Mouse (Mus musculus) cortical plate, adult 2 months (tissue): ENCODE data around the gene Yipf1. TPM values are rescaled to one million over a fixed set of nuclear protein-coding genes. Genes with fewer than 3 reads are reported as not detected.
A peak's percentile ranks its signal among the peaks of the same experiment; 100 is the strongest.

Source experiments
- H3K27ac ChIP-seq: fragments of 200-500 bp; 2 replicates; pipeline ENCODE4 v1.5.1; 2012; ENCODE audit warnings: low read length, control low read depth, inconsistent platforms; ENCODE audit not compliant: insufficient read depth
- H3K4me1 ChIP-seq: fragments of 200-500 bp; 2 replicates; pipeline ENCODE4 v1.6.1; 2011; ENCODE audit warnings: low read length; ENCODE audit not compliant: control insufficient read depth, insufficient read depth
- H3K4me3 ChIP-seq: fragments of 200-500 bp; 2 replicates; pipeline ENCODE4 v1.5.1; 2011; ENCODE audit warnings: mild to moderate bottlenecking, low read length, control low read depth; ENCODE audit not compliant: insufficient read depth
- CTCF ChIP-seq: fragments of 200-500 bp; IDR thresholded peaks from 2 replicates; pipeline ENCODE4 v1.5.1; 2011; ENCODE audit warnings: mild to moderate bottlenecking, control low read depth, low read length; ENCODE audit not compliant: insufficient read depth; ENCODE audit errors: extremely low read depth
- POLR2A ChIP-seq: fragments of 200-500 bp; IDR thresholded peaks from 2 replicates; pipeline ENCODE4 v1.6.1; 2011; ENCODE audit warnings: mild to moderate bottlenecking, low read length, control low read depth; ENCODE audit not compliant: insufficient read depth; ENCODE audit errors: extremely low read depth
- polyA plus RNA-seq: library from polyadenylated mRNA; depleted of rRNA; stranded (reverse); fragments of >200 nt; gene quantifications from 2 replicates; pipeline ENCODE4 v1.2.3, GENCODE M21; 2012; rRNA removed

Gene Yipf1
- 43.2 and 49.1 TPM in 2 replicates for polyA plus RNA-seq

GRCm38 (mm10) chr4:107313690-107314478 is at the start of gene Yipf1:
Yipf1 (plus strand) TSS chr4:107314363.
- H3K27ac ChIP-seq: no peak within 1 kb of the TSS
- peak; percentile 73; the same call in 1 of the 2 replicates for TF ChIP-seq POLR2A
- peak; percentile 17; the same call in 1 of the 2 replicates for TF ChIP-seq CTCF
- no peaks in the 10 kb centered on the region for H3K4me1 ChIP-seq
- H3K4me3 ChIP-seq: peak within 1 kb of the TSS; percentile 88

GRCm38 (mm10) chr4:107273683-107274082 is 40.5 kb upstream of the Yipf1 start:
- no peaks in the 10 kb centered on the region; the same call in 1 of the 2 replicates for H3K4me1 ChIP-seq
- H3K4me3 ChIP-seq: no peak overlapping the region
- no peak overlapping the region for H3K27ac ChIP-seq
- TF ChIP-seq POLR2A (no peak), CTCF (no peak)

GRCm38 (mm10) chr4:107274511-107274910 is 39.7 kb upstream of the Yipf1 start:
- no peak for TF ChIP-seq CTCF
- no peak for TF ChIP-seq POLR2A
- Histone ChIP-seq H3K27ac (no peak overlapping the region), H3K4me3 (no peak overlapping the region), H3K4me1 (no peaks in the 10 kb centered on the region; the same call in 1 of the 2 replicates)

GRCm38 (mm10) chr4:107278188-107278707 is 35.9 kb upstream of the Yipf1 start:
- no peak overlapping the region for H3K27ac ChIP-seq
- H3K4me3 ChIP-seq: no peak overlapping the region
- no peaks in the 10 kb centered on the region; the same call in 1 of the 2 replicates for H3K4me1 ChIP-seq
- no peak for TF ChIP-seq POLR2A
- TF ChIP-seq CTCF: no peak

GRCm38 (mm10) chr4:107280843-107281475 is 33.2 kb upstream of the Yipf1 start:
- Histone ChIP-seq H3K27ac (no peak overlapping the region), H3K4me1 (no peaks in the 10 kb centered on the region), H3K4me3 (no peak overlapping the region)
- TF ChIP-seq CTCF (no peak), POLR2A (no peak)

DNA sequence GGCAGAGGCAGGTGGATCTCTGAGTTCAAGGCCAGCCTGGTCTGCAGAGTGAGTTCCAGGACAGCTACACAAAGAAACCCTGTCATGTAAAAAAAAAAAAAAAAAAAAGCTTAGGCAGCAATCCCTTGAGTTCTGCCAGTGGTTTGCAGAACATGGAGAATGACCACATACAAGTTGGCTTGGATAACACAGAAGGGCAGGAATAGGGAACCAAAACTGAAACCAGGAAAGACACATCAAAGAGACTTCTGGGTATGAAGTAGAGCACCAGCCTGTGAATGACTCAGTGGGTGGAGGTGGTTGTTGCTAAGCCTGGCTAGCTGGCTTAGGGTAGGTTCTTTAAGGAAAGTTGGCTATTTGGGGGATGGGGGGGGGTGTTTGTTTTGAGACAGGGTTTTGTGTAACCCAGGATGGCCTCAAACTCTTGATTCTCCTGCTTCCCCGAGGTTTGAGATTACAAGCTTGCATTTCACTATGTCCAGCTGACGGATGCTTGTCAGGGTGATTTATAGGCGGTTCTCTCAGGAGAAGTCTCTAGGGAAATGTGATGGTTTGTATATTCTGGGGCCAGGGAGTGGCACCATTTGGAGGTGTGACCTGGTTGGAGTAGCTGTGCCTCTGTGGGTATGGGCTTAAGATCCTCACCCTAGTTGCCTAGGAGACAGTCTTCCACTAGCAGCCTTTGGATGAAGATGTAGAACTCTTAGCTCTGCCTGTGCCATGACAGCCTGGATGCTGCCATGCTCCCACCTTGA is 28.5 kb upstream of the Yipf1 start:
- Histone ChIP-seq H3K27ac (no peak overlapping the region), H3K4me3 (no peak overlapping the region)
- TF ChIP-seq POLR2A (no peak), CTCF (no peak)

DNA sequence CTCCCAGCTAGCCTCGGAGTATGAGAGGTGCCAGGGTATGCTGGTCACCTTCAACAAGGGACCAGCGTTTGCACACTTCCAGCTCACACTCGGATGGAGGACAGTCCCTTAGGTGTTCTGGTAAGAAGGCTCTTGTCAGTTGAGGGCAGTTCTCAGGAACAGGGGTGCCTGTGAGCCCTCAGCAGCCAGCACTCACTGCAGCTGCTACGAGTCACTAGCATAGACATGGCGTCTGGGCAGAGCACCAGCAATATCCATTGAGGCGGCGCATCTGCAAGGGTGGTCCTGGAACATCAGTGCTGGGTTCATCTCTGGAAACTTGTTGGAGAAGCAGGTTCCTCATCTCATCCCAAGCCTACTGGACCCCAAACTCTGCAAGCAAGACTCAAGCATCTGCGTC is 27.8 kb upstream of the Yipf1 start:
- TF ChIP-seq CTCF (no peak), POLR2A (no peak)
- H3K27ac ChIP-seq: no peak overlapping the region
- no peaks in the 10 kb centered on the region for H3K4me1 ChIP-seq
- H3K4me3 ChIP-seq: no peak overlapping the region

More for the DNA sequence above, 28.5 kb upstream of the Yipf1 start:
- no peaks in the 10 kb centered on the region for H3K4me1 ChIP-seq

DNA sequence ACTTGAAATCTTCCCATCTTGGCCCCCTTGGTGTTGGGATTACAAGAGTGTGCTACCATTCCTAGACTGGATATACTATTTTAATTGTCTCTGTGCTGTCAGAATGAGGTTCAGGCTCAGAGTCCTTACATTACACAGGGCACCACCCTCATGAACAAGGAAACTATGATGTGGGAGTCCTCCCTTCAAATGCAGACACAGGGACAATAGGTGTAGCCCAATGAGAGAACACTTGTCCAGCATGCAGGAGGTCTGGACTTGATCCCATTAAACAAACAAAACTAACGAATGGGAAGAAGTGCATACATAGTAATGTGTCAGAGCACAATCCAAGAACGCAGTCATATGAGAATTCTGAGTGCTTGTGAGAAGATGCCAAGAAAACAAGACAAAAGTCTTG is 26.6 kb upstream of the Yipf1 start:
- no peak overlapping the region for H3K4me3 ChIP-seq
- no peak for TF ChIP-seq CTCF
- no peak for TF ChIP-seq POLR2A
- H3K27ac ChIP-seq: no peak overlapping the region
- H3K4me1 ChIP-seq: no peaks in the 10 kb centered on the region; the same call in 1 of the 2 replicates

DNA sequence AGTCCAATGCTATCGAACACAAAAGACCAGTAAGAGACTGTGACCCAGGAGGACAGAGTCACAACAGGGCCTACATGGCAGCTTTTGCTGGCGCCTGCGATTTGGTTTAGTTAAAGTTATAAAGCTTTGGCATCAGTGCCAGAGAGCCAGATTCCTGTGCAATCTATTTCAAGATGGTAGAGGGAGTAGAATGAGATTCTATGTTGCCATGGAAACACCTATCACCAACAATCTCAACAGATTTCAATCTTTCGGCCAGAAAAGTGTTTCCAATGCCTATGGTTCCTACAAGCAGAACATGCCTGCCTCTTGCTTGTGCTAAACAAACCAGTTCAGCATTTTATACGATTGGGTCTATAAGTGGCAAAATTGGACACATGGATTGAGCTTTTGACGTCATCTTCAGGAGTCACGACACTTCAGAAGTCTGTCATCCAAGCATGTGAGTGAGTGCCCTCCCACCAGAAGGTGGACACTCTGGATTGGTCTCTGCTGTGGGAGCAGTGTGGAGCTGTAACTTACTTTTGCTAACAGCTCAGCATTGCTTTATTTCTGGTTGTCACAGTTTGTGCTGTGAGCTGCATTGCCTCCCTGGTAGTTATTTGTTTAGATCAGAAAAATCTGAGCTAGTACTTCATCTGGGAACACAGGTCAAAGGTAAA is 22.4 kb upstream of the Yipf1 start:
- no peak overlapping the region for H3K4me3 ChIP-seq
- no peak overlapping the region for H3K27ac ChIP-seq
- no peak for TF ChIP-seq POLR2A
- TF ChIP-seq CTCF: no peak
- no peaks in the 10 kb centered on the region; the same call in 1 of the 2 replicates for H3K4me1 ChIP-seq

GRCm38 (mm10) chr4:107292273-107292662 is 21.9 kb upstream of the Yipf1 start:
- no peak for TF ChIP-seq CTCF
- TF ChIP-seq POLR2A: no peak
- Histone ChIP-seq H3K4me3 (no peak overlapping the region), H3K4me1 (no peaks in the 10 kb centered on the region; the same call in 1 of the 2 replicates), H3K27ac (no peak overlapping the region)
